Mouse (Mus musculus) forebrain, embryonic 14.5 days (tissue): Measurements from ENCODE around the gene Chrm4. TPM values are rescaled to one million over a fixed set of nuclear protein-coding genes. Genes with fewer than 3 reads are reported as not detected.

Source experiments
- ATAC-seq: fragments of 200-750 bp; cut with Nextera tagmentation; 2 replicates; pipeline ENCODE4 v1.8.0; 2017; ENCODE audit warnings: mild to moderate bottlenecking, moderate library complexity
- DNase-seq: peaks from one replicate; pipeline ENCODE4 v3.0.0-alpha.2; 2015; ENCODE audit warnings: low spot score
- H3K27ac ChIP-seq: fragments of 300-500 bp; sonication (generic); 2 replicates; pipeline ENCODE4 v1.5.1; 2014; ENCODE audit warnings: low read depth, mild to moderate bottlenecking, control low read depth, low read length, moderate library complexity
- H3K27me3 ChIP-seq: fragments of 300-500 bp; sonication (generic); replicated peaks from 2 replicates; pipeline ENCODE4 v1.6.1; 2014; ENCODE audit warnings: low read length, control low read depth, mixed read lengths; ENCODE audit not compliant: control insufficient read depth, insufficient read depth
- H3K36me3 ChIP-seq: fragments of 300-500 bp; sonication (generic); 2 replicates; pipeline ENCODE4 v1.6.1; 2014; ENCODE audit warnings: low read length, control low read depth; ENCODE audit not compliant: control insufficient read depth, insufficient read depth
- H3K4me1 ChIP-seq: fragments of 300-500 bp; sonication (generic); 2 replicates; pipeline ENCODE4 v1.6.1; 2014; ENCODE audit warnings: antibody characterized with exemption, low read length, control low read depth; ENCODE audit not compliant: control insufficient read depth, insufficient read depth
- H3K4me2 ChIP-seq: fragments of 300-500 bp; sonication (generic); 2 replicates; pipeline ENCODE4 v1.6.1; 2014; ENCODE audit warnings: mild to moderate bottlenecking, control low read depth, low read length
- H3K4me3 ChIP-seq: fragments of 300-500 bp; sonication (generic); 2 replicates; pipeline ENCODE4 v1.5.1; 2014; ENCODE audit warnings: low read depth, low read length, control low read depth
- H3K9ac ChIP-seq: fragments of 300-500 bp; sonication (generic); 2 replicates; pipeline ENCODE4 v1.6.1; 2014; ENCODE audit warnings: mild to moderate bottlenecking, low read length, control low read depth, moderate library complexity
- H3K9me3 ChIP-seq: fragments of 300-500 bp; sonication (generic); replicated peaks from 2 replicates; pipeline ENCODE4 v1.6.1; 2016; ENCODE audit warnings: low read length, control low read depth, mixed read lengths; ENCODE audit not compliant: control insufficient read depth
- WGBS: fragments of 180-500 bp; shearing (Covaris S2); extraction: QIAGEN DNeasy Blood & Tissue Kit; methylation state at CpG from one replicate; pipeline ENCODE4 v1.1.7; 2014; 5-methylcytosine and 5-hydroxymethylcytosine counted together
- polyA plus RNA-seq: library from polyadenylated mRNA; unstranded; fragments of >200 nt; fragmentation: Nextera tagmentation; extraction: Ambion mirVana; gene quantifications from 2 replicates; pipeline ENCODE4 v1.2.1, GENCODE M21; 2014

Gene Chrm4
- polyA plus RNA-seq, 1 experiment from 2014 or later = 0.83 TPM

DNA sequence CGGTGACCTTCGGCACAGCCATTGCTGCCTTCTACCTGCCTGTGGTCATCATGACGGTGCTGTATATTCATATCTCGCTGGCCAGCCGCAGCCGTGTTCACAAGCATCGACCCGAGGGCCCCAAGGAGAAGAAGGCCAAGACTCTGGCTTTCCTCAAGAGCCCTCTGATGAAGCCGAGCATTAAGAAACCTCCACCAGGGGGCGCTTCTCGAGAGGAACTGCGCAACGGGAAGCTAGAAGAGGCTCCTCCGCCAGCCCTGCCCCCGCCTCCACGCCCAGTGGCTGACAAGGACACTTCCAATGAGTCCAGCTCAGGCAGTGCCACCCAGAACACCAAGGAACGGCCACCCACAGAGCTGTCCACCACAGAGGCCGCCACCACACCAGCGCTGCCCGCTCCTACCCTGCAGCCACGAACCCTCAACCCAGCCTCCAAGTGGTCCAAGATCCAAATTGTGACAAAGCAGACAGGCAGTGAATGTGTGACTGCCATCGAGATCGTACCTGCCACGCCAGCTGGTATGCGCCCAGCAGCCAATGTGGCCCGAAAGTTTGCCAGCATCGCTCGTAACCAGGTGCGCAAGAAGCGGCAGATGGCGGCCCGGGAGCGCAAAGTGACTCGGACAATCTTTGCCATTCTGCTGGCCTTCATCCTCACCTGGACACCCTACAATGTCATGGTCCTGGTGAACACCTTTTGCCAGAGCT, 931 bp downstream of the Chrm4 start:
- peaks cover 14% of the 10 kb centered on the region for H3K4me1 ChIP-seq
- WGBS = 45% methylated on average over 34 of the region's 34 CpGs
- no peaks in the 10 kb centered on the region for H3K9me3 ChIP-seq
- H3K27ac ChIP-seq = no peak overlapping the region
- no peak overlapping the region for H3K4me3 ChIP-seq
- H3K9ac ChIP-seq = no peak overlapping the region
- no peaks in the 10 kb centered on the region for H3K36me3 ChIP-seq
- H3K27me3 ChIP-seq = peaks cover 22% of the 10 kb centered on the region
- DNase-seq (peak; percentile 71), ATAC-seq (no peak)
- H3K4me2 ChIP-seq = 0 out of 2 replicates have a peak overlapping the region, but pooled peaks have one; percentile 2

DNA sequence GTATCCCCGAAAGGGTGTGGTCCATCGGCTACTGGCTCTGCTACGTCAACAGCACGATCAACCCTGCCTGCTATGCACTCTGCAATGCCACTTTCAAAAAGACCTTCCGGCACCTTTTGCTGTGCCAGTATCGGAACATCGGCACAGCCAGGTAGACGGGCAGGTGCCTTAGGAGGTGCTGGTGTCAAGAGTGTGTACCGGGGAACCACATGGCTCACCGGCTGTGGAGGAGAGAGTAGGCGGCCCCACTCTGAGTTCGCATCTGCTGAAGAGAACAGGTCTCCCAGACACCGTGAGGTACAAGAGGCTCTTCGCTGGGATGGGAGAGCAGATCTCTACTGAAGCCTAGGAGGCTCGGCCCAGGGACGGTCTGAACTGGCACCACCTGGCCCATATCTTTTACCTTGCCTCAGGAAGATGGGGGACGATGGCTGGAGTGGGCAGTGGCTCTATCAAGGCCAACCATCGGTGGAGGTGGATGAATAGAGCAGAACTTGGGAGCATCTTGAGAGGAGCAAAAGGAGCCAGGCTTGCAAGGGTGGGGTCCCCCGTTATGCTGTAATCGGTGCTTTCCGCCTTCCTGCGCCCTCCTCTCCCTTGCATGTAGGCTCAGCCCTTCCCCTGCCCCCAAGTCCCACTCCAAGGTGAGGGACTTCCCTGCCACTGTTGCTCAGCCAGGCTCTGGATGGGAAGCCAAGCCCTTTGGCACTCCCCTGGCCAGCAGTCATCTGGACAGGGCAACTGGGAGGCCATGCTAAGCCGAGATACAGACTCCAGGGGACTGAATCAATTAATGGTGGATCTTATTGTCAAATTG, 1.7 kb downstream of the Chrm4 start:
- Histone ChIP-seq H3K4me2 (no peak overlapping the region), H3K9ac (no peak overlapping the region)

DNA sequence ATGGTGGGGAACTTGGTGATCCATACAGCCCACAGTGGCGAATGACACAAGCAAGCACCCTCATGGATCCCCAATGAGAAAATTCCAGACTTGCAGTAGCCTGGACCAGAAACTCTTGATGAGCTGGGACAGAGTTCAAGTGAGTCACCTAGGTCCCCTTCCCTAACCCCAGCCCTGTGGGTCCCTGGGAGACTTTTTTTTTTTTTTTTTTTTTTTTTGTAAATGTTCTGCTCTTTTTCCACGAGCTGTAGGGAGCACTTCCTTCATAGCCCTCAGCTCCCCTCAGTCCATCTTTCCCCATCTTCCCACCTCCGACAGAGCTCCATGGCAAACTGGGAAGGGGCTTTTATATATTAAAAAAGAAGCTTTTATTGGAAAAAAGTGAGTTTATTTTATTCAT, 2.4 kb downstream of the Chrm4 start:
- peak overlapping the region; percentile 81 for H3K4me2 ChIP-seq
- H3K27ac ChIP-seq = no peak overlapping the region
- no peaks in the 10 kb centered on the region for H3K9me3 ChIP-seq
- ATAC-seq = no peak
- WGBS = 48% methylated on average over 3 of the region's 3 CpGs
- peaks cover 4% of the 10 kb centered on the region; the same call in 1 of the 2 replicates for H3K36me3 ChIP-seq
- DNase-seq = no peak
- peaks cover 14% of the 10 kb centered on the region for H3K4me1 ChIP-seq
- peak overlapping the region; percentile 93; the same call in 1 of the 2 replicates for H3K9ac ChIP-seq
- peak overlapping the region; percentile 42; the same call in 1 of the 2 replicates for H3K4me3 ChIP-seq
- peaks cover 8% of the 10 kb centered on the region; the same call in 1 of the 2 replicates for H3K27me3 ChIP-seq

More for the DNA sequence above, 1.7 kb downstream of the Chrm4 start:
- Histone ChIP-seq H3K27me3 (peaks cover 15% of the 10 kb centered on the region), H3K27ac (peak overlapping the region; percentile 9; the same call in 1 of the 2 replicates), H3K4me3 (no peak overlapping the region), H3K9me3 (no peaks in the 10 kb centered on the region), H3K36me3 (peaks cover 4% of the 10 kb centered on the region; the same call in 1 of the 2 replicates), H3K4me1 (peaks cover 14% of the 10 kb centered on the region)
- DNase-seq (no peak), ATAC-seq (no peak)
- 79% methylated on average over 23 of the region's 23 CpGs for WGBS

DNA sequence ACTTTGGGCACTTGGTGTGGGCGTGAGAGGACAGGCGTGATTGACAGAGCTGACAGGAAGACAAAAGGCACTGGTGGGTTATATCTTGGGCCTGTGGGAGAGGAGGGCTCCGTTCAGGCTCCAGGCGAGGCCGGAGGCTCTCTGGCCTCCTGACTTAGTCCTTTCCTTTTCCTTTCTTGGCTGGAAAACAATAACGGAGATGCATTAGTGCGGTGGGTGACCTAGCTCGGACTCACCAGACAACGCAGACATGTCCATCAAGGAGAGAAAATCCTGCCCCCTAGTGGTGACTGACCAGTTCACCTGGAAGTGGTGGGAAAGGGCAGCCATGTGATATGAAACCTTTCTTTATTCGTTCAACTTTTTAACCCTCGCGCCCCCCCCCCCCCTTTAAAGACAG, 2.9 kb downstream of the Chrm4 start:
- Histone ChIP-seq H3K27me3 (peaks cover 4% of the 10 kb centered on the region; the same call in 1 of the 2 replicates), H3K4me3 (peak overlapping the region; percentile 42), H3K9ac (peak overlapping the region; percentile 93), H3K4me1 (peaks cover 14% of the 10 kb centered on the region), H3K36me3 (peaks cover 7% of the 10 kb centered on the region; the same call in 1 of the 2 replicates), H3K9me3 (no peaks in the 10 kb centered on the region), H3K4me2 (peak overlapping the region; percentile 81), H3K27ac (peak overlapping the region; percentile 39; the same call in 1 of the 2 replicates)
- 2% methylated on average over 12 of the region's 12 CpGs for WGBS
- peak; percentile 83 for DNase-seq
- ATAC-seq = no peak

DNA sequence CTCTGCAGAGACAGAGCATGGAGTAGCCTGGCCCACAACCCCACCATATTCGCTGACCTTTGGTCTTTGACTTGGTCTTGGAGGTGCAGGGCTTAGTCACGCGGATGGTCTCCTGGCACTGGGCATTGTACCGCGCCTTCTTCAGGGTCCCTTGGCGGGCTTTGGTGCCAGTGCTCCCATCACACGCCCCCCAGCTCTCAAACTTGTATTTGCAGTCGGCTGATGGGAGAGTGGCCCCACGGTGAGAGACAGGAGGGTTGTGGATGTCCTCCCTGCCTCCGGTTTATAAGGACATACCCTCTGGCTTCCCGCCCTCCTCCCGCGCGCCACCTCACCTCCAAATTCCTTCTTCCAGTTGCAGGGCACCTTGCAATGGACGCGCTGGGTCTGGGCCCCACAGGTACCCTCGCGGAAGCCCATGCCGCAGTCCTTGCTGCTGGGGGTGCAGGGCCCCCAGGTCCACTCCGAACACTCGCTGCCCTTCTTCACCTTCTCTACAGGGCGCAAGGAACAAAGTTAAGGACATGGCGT, 3.8 kb downstream of the Chrm4 start:
- under 1% methylated on average over 23 of the region's 23 CpGs for WGBS
- ATAC-seq (peak; percentile 3; the same call in 1 of the 2 replicates), DNase-seq (no peak)

DNA sequence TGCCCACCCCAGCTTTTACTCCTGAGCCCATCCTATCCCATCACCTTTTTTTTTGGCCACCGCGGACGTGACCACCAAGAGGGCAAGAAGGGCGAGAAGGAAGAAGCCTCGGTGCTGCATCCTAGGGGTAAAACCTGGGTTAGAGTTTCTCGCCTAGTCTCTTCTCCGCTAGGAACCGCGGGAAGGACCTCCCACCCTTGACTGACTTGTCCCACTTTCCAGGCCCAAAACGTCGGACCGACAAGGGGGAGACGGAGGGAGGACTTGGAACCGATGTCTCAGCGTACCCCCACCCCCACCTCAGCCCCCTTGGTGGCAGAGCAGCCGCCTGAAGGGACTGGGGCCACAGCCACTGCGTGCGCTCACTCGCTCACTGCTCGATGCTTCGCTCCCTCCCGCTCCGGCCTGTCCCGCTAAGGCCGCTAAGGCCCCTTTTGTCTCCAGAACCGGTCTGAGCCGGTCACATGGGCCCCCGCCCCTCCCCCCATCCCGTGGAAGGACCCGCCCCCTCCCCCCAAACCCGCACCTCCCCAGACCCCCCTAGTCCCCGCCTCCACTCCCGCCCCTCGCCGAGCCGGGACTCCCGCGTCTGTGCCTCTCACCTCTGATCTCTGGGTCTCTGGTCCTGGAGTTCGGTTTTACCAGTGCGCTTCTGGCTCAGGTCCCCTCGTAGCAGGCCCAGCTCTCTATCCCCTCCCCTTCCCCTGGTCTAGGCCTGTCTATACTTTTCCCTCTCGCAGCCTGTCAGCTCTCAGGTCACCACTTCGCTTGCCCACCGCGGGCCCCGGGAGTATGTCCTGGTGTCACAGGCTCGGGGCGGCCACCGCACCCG, 4.5 kb downstream of the Chrm4 start:
- Histone ChIP-seq H3K4me2 (peak overlapping the region; percentile 81), H3K27me3 (no peaks in the 10 kb centered on the region), H3K4me3 (peak overlapping the region; percentile 42), H3K9ac (peak overlapping the region; percentile 93), H3K27ac (peak overlapping the region; percentile 90), H3K9me3 (no peaks in the 10 kb centered on the region), H3K36me3 (peaks cover 15% of the 10 kb centered on the region), H3K4me1 (peaks cover 14% of the 10 kb centered on the region)
- ATAC-seq (peak; percentile 75), DNase-seq (peak; percentile 86)
- WGBS = under 1% methylated on average over 49 of the region's 50 CpGs

More for the DNA sequence above, 3.8 kb downstream of the Chrm4 start:
- H3K4me2 ChIP-seq = peak overlapping the region; percentile 81
- peaks cover 14% of the 10 kb centered on the region for H3K4me1 ChIP-seq
- peak overlapping the region; percentile 93 for H3K9ac ChIP-seq
- peak overlapping the region; percentile 90 for H3K27ac ChIP-seq
- peak overlapping the region; percentile 42 for H3K4me3 ChIP-seq
- no peaks in the 10 kb centered on the region for H3K27me3 ChIP-seq
- no peaks in the 10 kb centered on the region for H3K9me3 ChIP-seq
- H3K36me3 ChIP-seq = peaks cover 8% of the 10 kb centered on the region; the same call in 1 of the 2 replicates

DNA sequence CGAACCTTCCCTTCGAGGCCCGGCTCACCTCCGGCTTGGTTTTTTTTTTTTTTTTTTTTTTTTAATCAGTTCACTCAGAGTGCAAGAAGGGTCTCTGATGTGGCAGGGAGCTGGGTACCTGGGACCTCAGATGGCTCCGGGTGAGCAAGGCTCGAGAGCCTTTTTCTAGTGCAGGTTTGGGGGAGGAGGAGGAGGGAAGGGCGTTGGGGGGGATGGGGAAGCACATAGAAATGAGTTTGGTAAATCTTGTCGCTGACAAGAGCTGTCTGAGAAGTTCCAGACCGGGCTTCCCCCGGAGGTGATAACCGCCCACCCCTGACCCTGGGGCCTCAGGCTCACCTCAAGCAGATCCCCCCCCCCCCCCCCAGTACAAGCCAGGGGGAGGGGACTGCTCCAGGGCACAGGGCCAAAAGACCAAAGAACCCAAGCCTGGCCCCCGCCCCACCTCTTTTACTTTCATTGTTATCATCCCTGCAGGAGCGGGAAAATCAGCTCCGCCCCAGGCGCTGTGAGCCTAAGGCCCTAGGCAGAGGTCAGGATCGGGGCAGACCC, 5.2 kb downstream of the Chrm4 start, which contains the start of gene Mdk:
Gene Mdk (minus strand): TSS at position 138 of the 552 bp plus-strand sequence.
- DNase-seq (no peak), ATAC-seq (peak; percentile 3; the same call in 1 of the 2 replicates)
- Histone ChIP-seq H3K4me3 (peak within 1 kb of the TSS; percentile 42), H3K4me2 (peak within 1 kb of the TSS; percentile 81), H3K9ac (peak within 1 kb of the TSS; percentile 93), H3K9me3 (no peaks in the 10 kb centered on the region), H3K36me3 (peaks cover 22% of the 10 kb centered on the region), H3K27me3 (no peaks in the 10 kb centered on the region), H3K4me1 (peaks cover 14% of the 10 kb centered on the region), H3K27ac (peak within 1 kb of the TSS; percentile 90)
- 2% methylated on average over 16 of the region's 16 CpGs for WGBS
